Mouse (Mus musculus) limb, embryonic 14.5 days (tissue): ENCODE measurements around the gene Fbxw9. TPM values are rescaled to one million over a fixed set of nuclear protein-coding genes. Genes with fewer than 3 reads are reported as not detected.

Experiments used
- ATAC-seq: fragments of 200-750 bp; cut with Nextera tagmentation; 2 replicates; pipeline ENCODE4 v1.8.0; 2017; ENCODE audit warnings: low read depth, moderate number of reproducible peaks, moderate TSS enrichment; ENCODE audit not compliant: low FRiP score
- DNase-seq: peaks from one replicate; pipeline ENCODE4 v3.0.0-alpha.2; 2015; ENCODE audit warnings: low spot score
- H3K27ac ChIP-seq: fragments of 300-500 bp; sonication (generic); replicated peaks from 2 replicates; pipeline ENCODE4 v1.5.1; 2014; ENCODE audit warnings: low read depth, mild to moderate bottlenecking, low read length, moderate library complexity, mixed read lengths
- H3K27me3 ChIP-seq: fragments of 300-500 bp; sonication (generic); 2 replicates; pipeline ENCODE4 v1.6.1; 2014; ENCODE audit warnings: low read length, mixed read lengths; ENCODE audit not compliant: control insufficient read depth, insufficient read depth
- H3K36me3 ChIP-seq: fragments of 300-500 bp; sonication (generic); 2 replicates; pipeline ENCODE4 v1.6.1; 2014; ENCODE audit warnings: mild to moderate bottlenecking, low read length, moderate library complexity, mixed read lengths; ENCODE audit not compliant: control insufficient read depth, insufficient read depth
- H3K4me1 ChIP-seq: fragments of 300-500 bp; sonication (generic); 2 replicates; pipeline ENCODE4 v1.6.1; 2014; ENCODE audit warnings: antibody characterized with exemption, low read length, mixed read lengths; ENCODE audit not compliant: control insufficient read depth, insufficient read depth
- H3K4me2 ChIP-seq: fragments of 300-500 bp; sonication (generic); replicated peaks from 2 replicates; pipeline ENCODE4 v1.6.1; 2014; ENCODE audit warnings: low read depth, mild to moderate bottlenecking, low read length, moderate library complexity; ENCODE audit not compliant: severe bottlenecking
- H3K4me3 ChIP-seq: fragments of 300-500 bp; sonication (generic); replicated peaks from 2 replicates; pipeline ENCODE4 v1.5.1; 2014; ENCODE audit warnings: low read length
- H3K9ac ChIP-seq: fragments of 300-500 bp; sonication (generic); 2 replicates; pipeline ENCODE4 v1.6.1; 2014; ENCODE audit warnings: mild to moderate bottlenecking, low read depth, low read length, moderate library complexity; ENCODE audit not compliant: severe bottlenecking
- H3K9me3 ChIP-seq: fragments of 300-500 bp; sonication (generic); 2 replicates; pipeline ENCODE4 v1.6.1; 2016; ENCODE audit warnings: low read length; ENCODE audit not compliant: control insufficient read depth
- POLR2A ChIP-seq: fragments of 200-500 bp; IDR thresholded peaks from 2 replicates; pipeline ENCODE4 v1.8.0; 2012; ENCODE audit warnings: inconsistent platforms, mild to moderate bottlenecking, moderate library complexity, borderline replicate concordance; ENCODE audit not compliant: insufficient read depth, insufficient read length; ENCODE audit errors: extremely low read depth
- WGBS: fragments of 180-500 bp; shearing (Covaris S2); extraction: QIAGEN DNeasy Blood & Tissue Kit; methylation state at CpG from one replicate; pipeline ENCODE4 v1.1.7; 2014; 5-methylcytosine and 5-hydroxymethylcytosine counted together
- polyA plus RNA-seq, 2 experiments: library from polyadenylated mRNA; depleted of rRNA in 1 of 2; stranded (reverse) in 1 of 2; unstranded in 1 of 2; fragments of >200 nt; fragmentation: Nextera tagmentation in 1 of 2; extraction: Ambion mirVana in 1 of 2; gene quantifications; 2 replicates each; pipeline versions ENCODE4 v1.2.1 to v1.2.3; 2012 to 2014

Gene Fbxw9
- polyA plus RNA-seq, 2 experiments, result 28.6 to 51.0 TPM

DNA sequence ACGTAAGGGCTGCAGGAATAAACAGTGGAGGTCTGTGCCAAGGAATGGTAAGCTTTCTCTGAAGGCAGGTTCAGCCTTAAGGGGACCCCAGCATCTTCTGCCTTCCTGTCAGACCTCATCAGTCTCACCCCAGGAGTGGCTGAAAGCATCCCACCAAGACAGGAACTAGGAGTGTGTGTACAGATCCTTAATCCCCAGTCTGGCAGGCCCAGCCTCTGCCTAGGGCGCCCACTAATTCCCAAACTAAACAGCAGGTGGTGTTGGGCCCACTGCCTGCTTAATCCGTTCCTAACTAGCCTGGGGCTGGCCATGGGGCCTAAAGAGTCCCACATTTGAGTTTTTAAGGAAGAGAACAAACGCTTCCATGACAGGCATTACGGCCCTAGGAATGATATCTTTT is 42.6 kb upstream of the Fbxw9 start:
- Histone ChIP-seq H3K27me3 (peaks cover 17% of the 10 kb centered on the region), H3K4me1 (no peaks in the 10 kb centered on the region), H3K4me3 (no peak overlapping the region), H3K9me3 (no peaks in the 10 kb centered on the region), H3K9ac (no peak overlapping the region), H3K27ac (no peak overlapping the region), H3K4me2 (no peak overlapping the region), H3K36me3 (peaks cover 31% of the 10 kb centered on the region)
- ATAC-seq (no peak), DNase-seq (no peak)
- TF ChIP-seq POLR2A, result no peak
- 53% methylated on average over 5 of the region's 5 CpGs for WGBS

DNA sequence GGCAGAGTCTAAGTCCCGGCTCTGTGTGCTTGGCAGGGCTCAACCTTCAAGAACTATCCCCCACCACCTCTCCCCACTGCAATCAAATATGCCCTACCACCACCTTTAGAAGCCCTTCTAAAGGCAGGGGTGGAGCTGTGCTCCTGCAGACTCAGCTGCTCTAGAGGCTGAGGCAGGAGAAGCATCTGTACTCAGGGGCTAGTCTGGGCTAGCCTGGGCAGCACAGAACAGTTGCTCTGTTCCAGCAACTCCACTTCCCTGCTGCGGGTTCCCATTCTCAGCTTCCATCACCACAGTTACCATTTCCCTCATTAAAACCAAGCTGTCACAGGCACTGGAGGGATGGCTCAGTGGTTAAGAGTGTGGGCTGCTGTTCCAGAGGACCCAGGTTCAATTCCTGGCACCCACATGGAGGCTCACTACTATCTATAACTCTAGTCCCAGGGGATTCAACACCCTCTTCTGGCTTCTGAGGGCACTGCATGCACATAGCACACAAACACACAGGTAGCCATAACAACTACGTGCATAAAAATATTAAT is 38.3 kb upstream of the Fbxw9 start:
- no peak for ATAC-seq
- H3K4me3 ChIP-seq, result no peak overlapping the region
- H3K27ac ChIP-seq, result no peak overlapping the region
- no peak for TF ChIP-seq POLR2A
- no peak for DNase-seq
- peaks cover 47% of the 10 kb centered on the region for H3K36me3 ChIP-seq
- H3K9ac ChIP-seq, result no peak overlapping the region
- WGBS, result 92% methylated on average over 3 of the region's 3 CpGs
- H3K4me1 ChIP-seq, result peaks cover 17% of the 10 kb centered on the region
- H3K27me3 ChIP-seq, result no peaks in the 10 kb centered on the region
- H3K9me3 ChIP-seq, result no peaks in the 10 kb centered on the region
- H3K4me2 ChIP-seq, result no peak overlapping the region

DNA sequence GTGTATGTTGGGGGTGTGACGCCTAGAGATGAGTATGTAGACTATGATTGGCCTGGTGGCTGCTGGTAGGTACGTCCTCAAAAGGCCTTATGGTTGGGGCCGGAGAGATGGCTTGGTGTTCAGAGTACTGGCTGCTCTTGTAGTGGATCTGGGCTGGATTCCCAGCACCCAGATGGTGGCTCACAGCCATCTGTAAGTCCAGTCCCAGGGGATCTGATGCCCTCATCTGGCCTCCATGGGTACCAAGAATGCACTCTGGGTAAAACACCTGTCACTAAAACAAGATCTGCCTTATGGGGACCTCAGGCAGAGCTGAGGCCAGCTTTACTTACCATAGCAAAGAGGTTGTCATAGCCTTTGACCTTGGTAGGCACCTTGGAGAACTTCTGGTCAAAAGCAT is 36.0 kb upstream of the Fbxw9 start:
- Histone ChIP-seq H3K4me3 (peak overlapping the region; percentile 86), H3K9ac (no peak overlapping the region), H3K36me3 (peaks cover 34% of the 10 kb centered on the region), H3K4me2 (peak overlapping the region; percentile 89; the same call in 1 of the 2 replicates), H3K27me3 (no peaks in the 10 kb centered on the region), H3K27ac (no peak overlapping the region), H3K4me1 (peaks cover 27% of the 10 kb centered on the region), H3K9me3 (no peaks in the 10 kb centered on the region)
- DNase-seq (no peak), ATAC-seq (no peak)
- WGBS, result 92% methylated on average over 3 of the region's 3 CpGs
- no peak for TF ChIP-seq POLR2A

DNA sequence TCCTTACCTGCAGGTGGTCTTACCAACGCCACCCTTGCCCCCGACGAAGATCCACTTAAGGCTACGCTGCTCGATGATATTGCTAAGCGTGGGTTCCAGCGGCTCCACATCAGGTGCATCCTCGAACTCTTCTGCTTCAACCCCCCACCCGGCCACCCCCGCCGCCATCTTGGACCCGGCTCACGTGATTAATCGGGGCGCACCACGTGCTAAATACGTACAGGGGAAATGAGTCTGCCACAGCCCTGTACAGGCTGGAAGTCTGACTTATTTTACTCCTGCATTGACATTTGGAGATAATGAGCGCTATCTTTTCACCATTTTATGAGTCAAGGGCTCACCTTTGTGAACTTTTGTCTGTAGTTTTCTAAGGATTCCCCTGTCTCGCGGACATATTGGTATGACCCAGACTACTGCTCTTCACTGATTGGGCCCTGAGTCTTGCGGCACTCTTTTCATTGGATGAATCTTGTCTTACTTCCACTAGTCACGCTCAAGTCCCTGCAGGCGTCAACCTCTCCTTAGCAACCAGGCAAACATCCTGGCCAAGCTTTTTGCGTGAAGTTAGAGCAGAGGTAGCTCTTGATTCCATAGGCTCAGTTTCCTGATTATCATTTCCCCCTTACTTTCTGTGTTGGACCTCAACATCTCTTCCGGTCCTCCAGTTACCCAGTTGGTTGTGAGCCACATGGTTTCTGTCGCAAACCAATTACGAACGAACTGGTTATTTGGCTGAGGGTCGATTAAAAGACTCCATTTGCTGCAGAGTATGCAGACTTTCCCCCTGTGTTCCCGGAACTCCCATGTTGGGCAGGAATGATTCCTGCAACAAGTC is 34.5 kb upstream of the Fbxw9 start, which contains the start of gene Asna1:
Gene Asna1, minus strand, starts transcription at position 184 of the 835 bp plus-strand sequence.
- peak within 1 kb of the TSS; percentile 89 for H3K4me2 ChIP-seq
- no peaks in the 10 kb centered on the region for H3K9me3 ChIP-seq
- peak; percentile 93 for DNase-seq
- WGBS, result 6% methylated on average over 30 of the region's 30 CpGs
- no peaks in the 10 kb centered on the region for H3K27me3 ChIP-seq
- H3K36me3 ChIP-seq, result peaks cover 32% of the 10 kb centered on the region
- peak within 1 kb of the TSS; percentile 72 for H3K9ac ChIP-seq
- no peak for TF ChIP-seq POLR2A
- ATAC-seq, result peak; percentile 95
- peak within 1 kb of the TSS; percentile 100 for H3K4me3 ChIP-seq
- peaks cover 30% of the 10 kb centered on the region for H3K4me1 ChIP-seq
- peak within 1 kb of the TSS; percentile 88 for H3K27ac ChIP-seq

DNA sequence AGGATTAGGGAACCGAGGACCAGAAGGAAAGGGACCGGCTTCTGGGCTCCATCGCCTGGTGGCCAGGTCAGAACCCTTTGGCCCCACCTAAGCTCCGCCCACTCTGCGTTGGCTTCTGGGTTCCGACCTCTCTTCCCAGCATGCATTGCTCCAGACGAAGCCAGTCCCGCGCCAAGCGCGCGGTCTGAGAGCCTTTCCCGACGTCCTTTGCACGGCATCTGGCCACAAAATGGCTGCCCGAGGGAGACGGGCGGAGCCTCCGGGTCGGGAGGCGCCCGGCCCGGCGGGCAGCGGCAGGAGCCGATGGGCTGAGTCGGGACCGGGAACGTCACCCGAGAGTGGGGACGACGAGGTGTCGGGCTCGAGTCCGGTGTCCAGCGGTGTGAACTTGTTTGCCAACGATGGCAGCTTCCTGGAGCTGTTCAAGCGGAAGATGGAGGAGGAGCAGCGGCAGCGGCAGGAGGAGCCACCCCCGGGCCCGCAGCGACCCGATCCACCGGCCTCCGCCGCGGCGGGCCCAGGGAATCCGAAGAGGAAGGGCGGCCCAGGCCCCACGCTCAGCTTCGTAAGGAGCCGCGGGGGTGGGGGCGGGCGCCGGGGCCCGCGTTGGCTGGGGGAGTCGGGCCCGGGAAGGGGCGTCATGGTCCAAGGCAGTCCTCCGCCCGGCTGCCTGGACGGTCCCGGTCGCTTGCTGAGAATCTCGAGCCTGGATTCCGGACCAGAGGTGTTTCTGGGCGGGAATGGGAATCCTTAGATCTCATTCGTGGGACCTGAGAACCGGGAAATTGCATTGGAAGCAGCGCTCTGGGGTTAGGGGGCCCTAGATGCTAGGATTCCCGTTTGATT is 33.0 kb upstream of the Fbxw9 start, which contains the start of gene Trir:
Gene Trir, plus strand, starts transcription at position 154 of the 846 bp plus-strand sequence.
- H3K4me3 ChIP-seq, result peak within 1 kb of the TSS; percentile 100
- ATAC-seq (peak; percentile 84), DNase-seq (peak; percentile 98)
- 0% methylated on average over 49 of the region's 75 CpGs for WGBS
- no peaks in the 10 kb centered on the region for H3K9me3 ChIP-seq
- H3K9ac ChIP-seq, result peak within 1 kb of the TSS; percentile 97
- peaks cover 30% of the 10 kb centered on the region for H3K4me1 ChIP-seq
- H3K27ac ChIP-seq, result peak within 1 kb of the TSS; percentile 88
- peak within 1 kb of the TSS; percentile 89 for H3K4me2 ChIP-seq
- peaks cover 46% of the 10 kb centered on the region for H3K36me3 ChIP-seq
- peak; percentile 94; the same call in 1 of the 2 replicates for TF ChIP-seq POLR2A
- H3K27me3 ChIP-seq, result no peaks in the 10 kb centered on the region
